Mouse (Mus musculus): ENCODE data around the gene Rbm43.

The Rbm43 gene

DNA sequence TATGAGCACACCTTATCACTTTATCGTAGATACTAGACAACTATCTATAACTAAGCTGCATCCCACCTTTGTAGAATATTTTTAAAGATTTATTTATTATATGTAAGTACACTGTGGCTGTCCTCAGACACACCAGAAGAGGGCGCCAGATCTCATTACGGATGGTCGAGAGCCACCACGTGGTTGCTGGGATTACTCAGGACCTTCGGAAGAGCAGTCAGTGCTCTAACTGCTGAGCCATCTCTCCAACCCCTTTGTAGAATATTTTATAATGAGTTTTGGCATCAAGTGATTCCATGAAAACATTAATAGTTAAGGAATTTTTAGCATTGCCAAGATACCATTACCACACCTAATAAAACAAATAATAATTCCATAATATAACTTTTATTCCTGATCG lies 20.4 kb downstream of the Rbm43 start:
- no peak for DNase-seq (ENCODE audit: low spot score in 2 of 2)

DNA sequence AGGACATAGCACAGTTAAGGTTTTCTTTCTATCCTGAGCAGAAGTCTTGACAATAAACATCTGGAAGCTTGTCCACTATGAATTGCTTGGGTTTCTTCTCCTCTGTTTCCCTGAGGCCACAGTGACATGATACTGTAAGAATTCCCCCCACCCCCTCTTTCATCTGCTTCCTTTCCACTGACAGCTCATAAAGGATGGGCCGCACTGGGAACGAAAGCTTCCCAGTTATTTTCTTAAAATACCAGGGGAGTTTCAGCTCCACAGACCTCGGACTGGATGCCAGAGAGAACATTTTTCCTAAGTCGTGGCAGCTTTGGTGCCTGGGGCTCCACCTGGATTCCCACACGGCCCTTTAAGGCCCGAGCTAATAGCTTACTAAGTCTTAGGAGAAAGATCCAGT lies 22.2 kb downstream of the Rbm43 start:
- DNase-seq (ENCODE audit: low spot score in 2 of 2) = no peak

DNA sequence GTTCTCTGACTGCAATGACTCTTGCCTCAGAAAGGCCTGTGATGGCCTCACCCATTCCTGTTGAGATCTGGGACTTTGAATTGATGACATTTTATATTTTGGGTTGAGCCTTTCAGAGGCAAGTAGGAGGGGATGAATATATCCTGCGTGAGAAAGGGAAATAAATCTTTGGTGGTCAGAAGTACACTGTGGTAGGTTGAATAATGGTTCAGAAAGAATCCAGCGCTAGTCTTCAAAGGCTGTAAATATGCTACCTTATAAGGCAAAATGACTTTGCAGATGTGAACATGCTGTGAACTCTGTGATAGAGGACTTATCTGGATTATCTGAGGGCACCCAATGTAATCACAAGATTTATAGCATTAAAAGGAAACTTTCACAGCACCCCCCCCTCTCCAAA lies 23.1 kb downstream of the Rbm43 start:
- no peak for DNase-seq (ENCODE audit: low spot score in 2 of 2)

DNA sequence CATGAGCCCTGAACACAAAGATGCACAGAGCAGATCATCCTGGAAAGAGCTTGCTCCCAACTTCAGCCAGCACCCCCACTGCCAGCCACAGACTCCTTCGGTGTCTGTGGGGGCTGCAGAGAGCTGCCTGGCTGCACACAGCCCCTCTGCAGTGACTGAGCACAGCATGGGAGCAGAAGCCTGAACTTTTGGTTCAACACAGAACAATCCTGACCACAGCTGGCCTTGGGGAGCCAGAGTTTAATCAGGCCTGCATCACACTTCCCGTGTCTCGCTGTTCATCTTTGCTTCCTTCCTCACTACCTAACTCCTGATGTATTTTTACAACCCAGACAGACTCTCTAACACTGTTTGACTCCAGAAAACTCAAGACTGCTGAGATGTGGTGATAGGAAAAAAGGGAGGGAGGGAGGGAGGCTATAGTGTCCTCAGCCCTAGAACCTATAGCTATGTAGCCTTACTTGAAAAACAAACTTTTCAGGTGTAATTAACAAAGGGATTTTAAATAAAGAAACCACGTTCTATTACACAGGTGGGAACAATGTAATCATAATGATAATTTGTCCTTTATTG lies 27.3 kb downstream of the Rbm43 start:
- DNase-seq (ENCODE audit: low spot score in 2 of 2) = no peak

DNA sequence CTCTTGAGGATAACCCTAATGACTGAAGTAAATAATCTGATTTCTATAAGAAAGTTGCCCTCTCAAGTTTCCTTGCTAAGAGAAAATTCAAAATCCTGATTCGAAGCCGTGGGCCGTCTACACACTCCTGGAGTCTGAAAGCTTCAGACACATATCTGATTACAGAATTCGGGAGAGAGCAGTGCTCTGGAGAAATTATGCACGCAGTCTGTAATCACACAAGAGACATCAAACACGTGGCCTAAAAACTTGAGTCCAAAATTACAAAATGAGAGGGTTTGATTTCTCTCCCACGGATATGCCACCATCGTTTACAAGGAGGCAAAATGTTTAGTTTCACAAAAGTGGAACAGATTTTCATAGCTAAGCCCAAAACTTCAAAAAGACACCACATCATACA lies 29.3 kb downstream of the Rbm43 start:
- DNase-seq (ENCODE audit: low spot score in 2 of 2) = no peak

DNA sequence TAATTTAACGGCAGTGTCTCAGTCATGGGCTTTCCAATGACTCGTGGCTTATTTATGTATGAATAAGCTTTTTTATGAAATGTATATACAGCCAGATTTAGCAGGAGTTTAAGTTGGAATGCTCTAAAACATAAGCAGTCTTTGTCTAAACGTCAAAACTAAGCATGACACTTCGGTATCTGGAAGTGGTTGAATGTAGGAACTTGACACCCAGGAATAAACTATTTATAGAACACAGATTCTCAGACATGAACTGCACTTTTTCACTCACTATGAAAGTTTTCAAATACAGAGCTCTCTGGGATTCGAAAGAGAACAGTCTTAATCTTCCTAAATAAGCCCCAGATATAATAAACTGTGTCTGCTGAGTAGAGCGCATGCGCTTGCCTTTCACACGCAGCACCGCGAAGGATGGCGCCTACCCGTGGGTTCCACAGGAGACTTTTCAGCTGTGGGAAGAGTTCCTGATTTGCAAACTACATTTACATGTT lies 42.5 kb downstream of the Rbm43 start:
- no peak for DNase-seq (ENCODE audit: low spot score in 2 of 2)

DNA sequence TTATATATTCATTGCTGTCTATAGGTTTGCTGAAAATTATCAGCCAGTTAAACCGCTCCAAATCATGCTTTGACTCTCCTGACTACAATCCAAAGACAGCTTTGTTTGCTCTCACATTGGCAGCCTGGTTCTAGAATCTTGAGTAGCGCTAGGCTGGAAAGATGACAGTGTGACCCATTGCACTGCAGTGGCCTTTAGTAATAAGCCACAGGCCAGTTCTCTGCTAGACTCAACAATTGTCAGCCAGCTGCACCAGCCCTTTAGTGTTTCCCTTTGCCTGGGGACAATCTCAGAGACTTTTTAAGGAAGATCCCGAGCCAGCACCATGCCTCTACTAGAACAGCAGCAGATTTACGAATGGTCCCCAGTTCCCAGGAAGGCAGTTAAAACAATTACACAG lies 44.0 kb downstream of the Rbm43 start:
- DNase-seq (ENCODE audit: low spot score in 2 of 2) = no peak

DNA sequence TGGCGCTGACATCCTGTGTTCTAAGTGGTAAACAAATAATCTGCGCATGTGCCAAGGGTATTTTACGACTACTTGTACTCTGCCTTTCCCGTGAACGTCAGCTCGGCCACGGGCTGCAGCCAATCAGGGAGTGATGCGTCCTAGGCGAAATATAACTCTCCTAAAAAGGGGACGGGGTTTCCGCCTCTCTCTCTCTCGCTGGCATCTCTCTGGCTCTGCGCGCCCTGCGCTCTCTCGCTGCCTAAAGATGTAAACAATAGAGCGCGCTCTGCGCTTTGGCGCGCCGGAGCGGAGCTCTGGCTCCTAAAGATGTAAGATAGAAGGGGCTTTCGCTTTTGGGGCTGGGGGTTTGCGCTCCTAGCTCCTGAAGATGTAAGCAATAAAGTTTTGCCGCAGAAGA lies 44.8 kb downstream of the Rbm43 start:
- peak; percentile 17 to 32 for DNase-seq (ENCODE audit: low spot score in 2 of 2)

DNA sequence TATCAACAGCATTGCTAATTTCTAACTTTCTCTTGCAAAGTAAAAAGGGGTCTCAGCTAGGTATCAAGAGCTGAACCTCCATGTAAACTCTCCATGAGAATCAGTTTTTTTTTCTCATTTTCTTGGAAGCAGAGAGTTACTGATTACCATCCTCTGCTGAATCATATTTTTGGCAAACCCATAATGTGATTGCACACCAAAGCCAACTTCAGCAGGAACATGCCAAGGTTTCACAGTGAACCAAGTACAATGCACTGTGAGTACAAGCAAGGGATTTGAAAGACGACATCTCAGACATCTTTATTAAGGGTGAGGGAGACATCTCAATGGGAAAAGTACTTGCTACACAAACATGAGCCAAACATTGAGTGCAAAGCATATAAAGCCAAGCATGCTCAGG lies 54.8 kb downstream of the Rbm43 start:
- no peak for DNase-seq (ENCODE audit: low spot score in 2 of 2)

All from spleen, postnatal 14 days (tissue).